Mouse (Mus musculus) bone marrow macrophage, adult 2 months (primary cell): ENCODE measurements around the gene Pxmp4.

Experiments
- CTCF ChIP-seq: IDR thresholded peaks from 2 replicates; pipeline ENCODE4 v1.5.1; 2012; ENCODE audit warnings: low read depth, mild to moderate bottlenecking, low read length, moderate library complexity
- POLR2A ChIP-seq: IDR thresholded peaks from 2 replicates; pipeline ENCODE4 v1.6.1; 2012; ENCODE audit warnings: mild to moderate bottlenecking, low read depth, low read length, borderline replicate concordance

GRCm38 (mm10) chr2:154568329-154569070, 35.0 kb downstream of the Pxmp4 start:
- TF ChIP-seq CTCF (no peak), POLR2A (no peak)
